Mouse (Mus musculus) testis, adult 2 months (tissue): ENCODE results near the gene Tln2. TPM values are rescaled to one million over a fixed set of nuclear protein-coding genes. Genes with fewer than 3 reads are reported as not detected.

Experiments
- H3K27ac ChIP-seq: fragments of 200-500 bp; 2 replicates; pipeline ENCODE4 v1.5.1; 2012; ENCODE audit warnings: low read depth, low read length; ENCODE audit not compliant: control insufficient read depth, insufficient read depth
- H3K27me3 ChIP-seq: fragments of 200-500 bp; 2 replicates; pipeline ENCODE4 v1.6.1; 2012; ENCODE audit warnings: mild to moderate bottlenecking, low read length, moderate library complexity; ENCODE audit not compliant: control insufficient read depth, insufficient read depth
- H3K36me3 ChIP-seq: fragments of 200-500 bp; 2 replicates; pipeline ENCODE4 v1.6.1; 2012; ENCODE audit warnings: mild to moderate bottlenecking, low read length; ENCODE audit not compliant: control insufficient read depth, insufficient read depth
- H3K4me1 ChIP-seq: fragments of 200-500 bp; 2 replicates; pipeline ENCODE4 v1.6.1; 2012; ENCODE audit warnings: low read length; ENCODE audit not compliant: control insufficient read depth, insufficient read depth
- H3K4me3 ChIP-seq: fragments of 200-500 bp; 2 replicates; pipeline ENCODE4 v1.5.1; 2012; ENCODE audit warnings: low read depth, mild to moderate bottlenecking, low read length, moderate library complexity, mixed read lengths; ENCODE audit not compliant: control insufficient read depth
- CTCF ChIP-seq: fragments of 200-500 bp; IDR thresholded peaks from 2 replicates; pipeline ENCODE4 v1.5.1; 2012; ENCODE audit warnings: low read depth, mild to moderate bottlenecking, inconsistent platforms, low read length, moderate library complexity; ENCODE audit not compliant: control insufficient read depth, insufficient read depth, insufficient replicate concordance
- POLR2A ChIP-seq: fragments of 200-500 bp; IDR thresholded peaks from 2 replicates; pipeline ENCODE4 v1.6.1; 2012; ENCODE audit warnings: low read depth, mild to moderate bottlenecking, inconsistent platforms, low read length, moderate library complexity; ENCODE audit not compliant: control insufficient read depth
- polyA plus RNA-seq: library from polyadenylated mRNA; depleted of rRNA; stranded (reverse); fragments of >200 nt; gene quantifications from 2 replicates; pipeline ENCODE4 v1.2.3, GENCODE M21; 2012

The Tln2 gene
- polyA plus RNA-seq, 1 experiment, result 89.6 TPM

DNA sequence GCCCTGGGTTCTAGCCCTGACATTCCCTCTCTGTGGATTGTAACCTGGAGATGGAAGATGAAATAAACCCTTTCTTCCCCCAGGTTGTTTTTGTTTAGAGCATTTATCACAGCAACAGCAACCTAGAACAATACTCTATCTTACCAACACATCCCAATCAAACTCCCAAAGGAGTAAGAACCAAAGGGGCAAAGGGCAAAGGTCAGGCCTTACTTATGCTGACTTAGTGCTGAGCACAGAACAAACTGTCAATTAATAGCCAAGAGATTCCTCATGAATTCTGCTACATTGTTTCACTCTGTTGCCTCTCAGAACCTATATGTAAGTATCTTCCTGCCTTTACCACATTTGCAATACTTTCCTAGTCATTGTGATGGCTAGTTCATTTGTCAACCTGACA lies 255.5 kb downstream of the Tln2 start:
- H3K4me3 ChIP-seq, result no peak overlapping the region
- no peaks in the 10 kb centered on the region for H3K4me1 ChIP-seq
- TF ChIP-seq CTCF (no peak), POLR2A (no peak)
- H3K27ac ChIP-seq, result no peak overlapping the region
- H3K27me3 ChIP-seq, result no peaks in the 10 kb centered on the region
- no peaks in the 10 kb centered on the region for H3K36me3 ChIP-seq

DNA sequence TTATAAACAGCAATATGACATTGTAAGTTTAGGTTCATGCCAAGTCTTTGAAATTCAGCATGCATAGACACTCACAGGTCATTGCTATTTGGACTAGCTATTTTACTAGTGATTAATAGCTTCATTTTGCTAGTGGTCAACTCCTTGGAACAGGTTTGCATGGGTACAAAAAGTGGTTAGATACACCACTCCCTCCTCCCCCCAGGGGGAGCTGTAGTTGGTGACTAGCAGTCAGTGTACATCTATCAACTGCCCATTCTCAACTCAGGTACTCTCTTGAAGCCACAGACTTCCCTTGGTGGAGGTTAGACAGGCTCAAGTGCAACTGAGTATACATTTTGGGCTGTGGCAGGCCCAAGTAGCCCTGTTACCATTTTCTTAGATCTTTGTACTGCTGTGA lies 256.5 kb downstream of the Tln2 start:
- Histone ChIP-seq H3K4me3 (no peak overlapping the region), H3K27ac (no peak overlapping the region), H3K4me1 (no peaks in the 10 kb centered on the region), H3K27me3 (no peaks in the 10 kb centered on the region), H3K36me3 (no peaks in the 10 kb centered on the region)
- no peak for TF ChIP-seq POLR2A
- TF ChIP-seq CTCF, result no peak

DNA sequence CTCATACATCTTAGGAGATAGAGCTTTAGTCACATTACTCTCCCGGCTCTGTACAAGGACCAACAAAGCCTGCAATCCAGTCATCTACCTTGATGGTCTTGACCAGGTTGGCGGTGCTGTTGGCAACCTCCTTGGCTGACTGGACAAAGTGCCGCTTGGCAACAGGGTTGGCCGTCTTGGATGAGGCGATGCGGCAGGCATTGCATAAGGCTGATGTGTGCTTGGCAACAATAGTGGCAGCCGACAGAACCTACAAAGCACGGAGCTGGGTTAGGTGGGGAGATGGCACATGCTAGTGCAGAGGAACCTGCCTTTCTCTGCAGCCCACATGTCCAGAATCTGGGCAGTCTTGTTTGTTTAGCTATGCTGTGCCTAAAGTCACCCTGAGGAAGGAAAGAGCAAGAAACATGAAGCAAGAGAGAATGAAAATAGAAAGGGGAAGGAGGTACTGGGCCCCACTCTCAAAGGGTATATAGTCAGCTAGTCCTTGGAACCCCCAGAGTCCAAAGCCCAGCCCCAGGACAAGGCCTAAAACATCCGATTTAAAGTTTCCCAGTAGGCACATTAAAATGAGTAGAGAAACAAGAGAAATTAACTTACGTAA lies 257.0 kb downstream of the Tln2 start:
- TF ChIP-seq POLR2A (no peak), CTCF (no peak)

DNA sequence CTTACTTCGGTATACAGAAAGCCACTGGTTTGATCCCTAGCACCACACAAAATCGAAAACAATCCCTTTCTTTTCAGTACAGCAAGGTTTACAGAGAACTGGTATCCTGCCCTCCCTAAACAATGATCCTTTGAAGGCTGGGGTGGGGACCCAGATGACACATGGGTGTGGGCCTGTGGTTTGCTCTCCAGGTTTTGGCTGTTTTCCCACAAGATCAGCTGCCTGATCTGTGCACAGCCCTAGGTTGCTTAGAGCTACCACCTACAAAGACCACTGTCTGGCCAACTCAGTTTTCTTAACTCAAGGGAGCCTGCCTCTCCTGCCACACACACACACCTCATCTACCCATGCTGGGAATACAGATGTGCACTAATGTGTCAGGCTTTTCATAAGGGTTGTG lies 257.9 kb downstream of the Tln2 start:
- Histone ChIP-seq H3K36me3 (no peaks in the 10 kb centered on the region), H3K4me3 (no peak overlapping the region), H3K27me3 (no peaks in the 10 kb centered on the region), H3K4me1 (no peaks in the 10 kb centered on the region), H3K27ac (no peak overlapping the region)
- TF ChIP-seq POLR2A (no peak), CTCF (no peak)

More for the DNA sequence above, 257.0 kb downstream of the Tln2 start:
- Histone ChIP-seq H3K4me1 (no peaks in the 10 kb centered on the region), H3K4me3 (no peak overlapping the region), H3K36me3 (no peaks in the 10 kb centered on the region), H3K27ac (no peak overlapping the region), H3K27me3 (no peaks in the 10 kb centered on the region)

DNA sequence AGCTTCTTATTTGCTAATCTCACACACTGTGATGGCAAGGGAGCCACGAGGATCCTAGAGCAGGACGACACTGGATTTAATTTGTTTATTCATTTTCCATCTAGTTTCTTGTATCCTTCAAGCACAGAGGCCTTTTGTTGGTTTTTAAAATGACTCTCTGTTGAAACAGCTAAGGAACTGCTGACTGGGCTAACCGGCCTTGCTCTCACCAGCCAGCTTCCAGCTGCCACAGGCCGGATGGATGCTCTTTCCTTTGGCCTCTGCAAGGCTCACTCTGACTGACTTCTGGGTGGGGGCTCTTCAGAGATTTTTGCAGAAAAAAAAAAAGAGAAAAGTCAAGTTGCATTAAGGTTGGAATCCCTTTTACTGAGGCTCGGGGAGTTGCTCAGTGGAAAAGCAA lies 258.7 kb downstream of the Tln2 start:
- Histone ChIP-seq H3K4me3 (no peak overlapping the region), H3K27ac (no peak overlapping the region), H3K36me3 (no peaks in the 10 kb centered on the region), H3K27me3 (no peaks in the 10 kb centered on the region), H3K4me1 (no peaks in the 10 kb centered on the region)
- TF ChIP-seq CTCF (no peak), POLR2A (no peak)

DNA sequence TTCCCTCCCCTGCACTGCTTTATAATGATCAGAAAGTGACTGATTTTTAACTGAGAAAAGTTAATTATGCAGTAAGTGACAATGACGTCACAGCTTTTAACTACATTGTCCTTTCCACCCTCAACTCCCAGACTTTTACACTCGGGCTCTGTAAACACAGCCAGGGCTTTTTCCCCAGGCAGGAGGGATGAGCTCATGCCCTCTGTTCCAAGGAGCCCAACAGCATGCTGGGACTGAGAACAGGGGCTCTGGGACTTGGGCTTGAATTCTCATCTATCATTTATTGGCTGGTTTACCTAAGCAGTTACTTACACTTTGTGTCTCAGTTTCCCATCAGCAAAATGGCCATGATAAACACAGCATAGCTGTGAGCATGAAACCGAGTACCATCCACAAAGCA lies 259.2 kb downstream of the Tln2 start:
- TF ChIP-seq CTCF (no peak), POLR2A (no peak)
- Histone ChIP-seq H3K27me3 (no peaks in the 10 kb centered on the region), H3K4me1 (no peaks in the 10 kb centered on the region), H3K27ac (no peak overlapping the region), H3K36me3 (no peaks in the 10 kb centered on the region), H3K4me3 (no peak overlapping the region)

DNA sequence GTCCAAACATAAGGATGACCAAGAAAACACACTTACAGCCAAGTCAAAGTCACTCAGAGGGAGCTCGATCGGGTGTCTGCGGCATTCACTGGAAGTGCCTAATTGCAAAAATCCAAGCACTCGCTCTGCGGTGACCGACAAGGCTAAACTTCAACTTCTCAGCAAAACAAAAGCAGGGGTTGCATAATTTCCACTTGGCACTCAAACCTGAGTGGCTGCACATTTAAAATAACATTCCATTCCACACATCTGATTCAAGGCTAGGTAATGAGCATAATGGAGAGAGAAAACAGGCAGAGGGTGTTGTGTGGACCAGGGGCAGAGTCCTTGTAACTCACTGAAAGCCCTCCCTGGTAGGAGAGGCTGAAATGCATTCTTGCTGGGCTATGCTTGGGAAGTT lies 260.3 kb downstream of the Tln2 start:
- no peak overlapping the region for H3K27ac ChIP-seq
- no peaks in the 10 kb centered on the region for H3K4me1 ChIP-seq
- no peak for TF ChIP-seq CTCF
- no peaks in the 10 kb centered on the region for H3K36me3 ChIP-seq
- no peaks in the 10 kb centered on the region for H3K27me3 ChIP-seq
- no peak overlapping the region for H3K4me3 ChIP-seq
